Comparison of ENCODE assay signal across 23 mouse cellular contexts in genomic region chr1:42956828-42957227, GRCm38 (mm10). TPM values are rescaled to one million over a fixed set of nuclear protein-coding genes. Genes with fewer than 3 reads are reported as not detected.
DNase-seq lines count a peak whose midpoint lies in the region; ATAC-seq lines count a peak whose summit lies in the region.
"Had no signal": no experiment of that assay in that cellular context is flagged by ENCODE, and none has a peak within 500 bp of the region (broad histone marks: within the 10 kb centered on the region; RNA-seq: fewer than 3 reads in every experiment).

No protein-coding gene starts in this region.

- peak; percentile 60; the same call in 1 of the 2 replicates for ATAC-seq in frontal cortex, adult (ENCODE audit: low TSS enrichment)
- ATAC-seq in megakaryocyte-erythroid progenitor cell, adult 5-6 weeks (replicated peaks; ENCODE audit: low FRiP score, low TSS enrichment, poor library complexity, severe bottlenecking): no peak
- ATAC-seq: activated CD4-positive, CD25-positive, alpha-beta regulatory T cell, adult 4 months; CD4-positive, CD25-positive, alpha-beta regulatory T cell, adult 4 months; Patski had no signal

- intact Hi-C loops in heart, postnatal 36 days (cut with DNase I): no loop called here

- no peak for DNase-seq in frontal cortex, postnatal 10 days (ENCODE audit: low spot score in 2 of 2)
- peak; percentile 28 for DNase-seq in heart, adult 11 months
- DNase-seq in heart, postnatal 36 days: no peak
- peak; percentile 17 for DNase-seq in right cerebral cortex, adult 18-20 months
- DNase-seq in right cerebral cortex, postnatal 36 days (ENCODE audit: low spot score in 2 of 2): no peak
- DNase-seq in brain, adult 2 months (ENCODE audit: low read depth, low spot score): peak; percentile 77
- DNase-seq: adrenal gland, adult 2 months; adrenal gland, adult 8-10 months; adrenal gland, postnatal 10 days; adrenal gland, postnatal 14 days; adrenal gland, postnatal 25 days; adrenal gland, postnatal 36 days; B cell, adult 2 months; cerebellum, adult 11 months; cerebellum, adult 11-12 months; cerebellum, adult 18-20 months had no signal

RNA-seq across cellular contexts. Expression of gene Gpr45, which starts 4.2 kb away (rescaled TPM):
- under 1 TPM; 0.19 to 0.67 TPM for total RNA-seq in heart, postnatal 36 days (2021)
- not detected in 2 replicates for total RNA-seq in megakaryocyte-erythroid progenitor cell, adult 5-6 weeks (2014; fragmentation: Nextera tagmentation)
- not detected in 2 replicates for total RNA-seq in megakaryocyte-erythroid progenitor cell, adult 5-6 weeks (2017)
- total RNA-seq: CH12.LX, MEL had no signal

Comparison
In these comparisons a context has a peak if more than half of its experiments do, and no peak if none do; other contexts are left out.
1. DNase-seq: peak in heart, adult 11 months (single experiment), right cerebral cortex, adult 18-20 months (single experiment) and brain, adult 2 months (single experiment); none in frontal cortex, postnatal 10 days (0 of 2), heart, postnatal 36 days (0 of 2) and right cerebral cortex, postnatal 36 days (0 of 2).